Mouse (Mus musculus): ENCODE measurements around the gene Tstd2. TPM values are rescaled to one million over a fixed set of nuclear protein-coding genes. Genes with fewer than 3 reads are reported as not detected.

The Tstd2 gene
- polyA plus RNA-seq, 1 experiment: 12.1 TPM

- TF ChIP-seq POLR2A (IDR thresholded peaks at IDR 0.05; ENCODE audit: low read depth, low read length): no peak
- H3K27me3 ChIP-seq (ENCODE audit: control insufficient read depth, insufficient read depth, low read length): no peaks in the 10 kb centered on the region
- H3K36me3 ChIP-seq (ENCODE audit: control insufficient read depth, insufficient read depth, low read length): no peaks in the 10 kb centered on the region
- H3K4me1 ChIP-seq (ENCODE audit: control insufficient read depth, insufficient read depth, insufficient read length): no peaks in the 10 kb centered on the region
- WGBS: 90% methylated on average over 3 of the region's 3 CpGs
- no peak for DNase-seq (ENCODE audit: low read depth in 1 of 2, low spot score in 2 of 2)
- no peak overlapping the region for H3K27ac ChIP-seq (ENCODE audit: insufficient read depth, low read length)
- no peak overlapping the region for H3K4me3 ChIP-seq (ENCODE audit: extremely low read depth, insufficient read depth, insufficient read length)
Measured at GRCm38 (mm10) chr4:46064961-46065360, 73.5 kb downstream of the Tstd2 start.

Other genes with a start within 250 kb of the Tstd2 start
- 0.04 TPM in 1 of 2 replicates, not detected in the other for gene Ccdc180, start 248.4 kb downstream of the Tstd2 start, polyA plus RNA-seq (2012; rRNA removed)
- gene Tdrd7, start 173.4 kb downstream of the Tstd2 start, polyA plus RNA-seq (2012; rRNA removed): 5.1 and 5.2 TPM in 2 replicates
- 2.9 and 5.2 TPM in 2 replicates for gene Tmod1, start 99.8 kb downstream of the Tstd2 start, polyA plus RNA-seq (2012; rRNA removed)
- gene Ncbp1, start 81 bp downstream of the Tstd2 start, polyA plus RNA-seq (2012; rRNA removed): 16.2 and 17.0 TPM in 2 replicates
- 10.5 and 27.5 TPM in 2 replicates for gene Xpa, start 57.6 kb upstream of the Tstd2 start, polyA plus RNA-seq (2012; rRNA removed)
- gene Foxe1, start 204.9 kb upstream of the Tstd2 start, polyA plus RNA-seq (2012; rRNA removed): 0.04 TPM in 1 of 2 replicates, not detected in the other

Data from spleen, adult 2 months (tissue).